Mouse (Mus musculus) kidney, adult 11 months (tissue): ENCODE data around the gene Stk32c.
A peak's percentile ranks its signal among the peaks of the same experiment; 100 is the strongest.

Experiments used
- DNase-seq: peaks from one replicate; pipeline ENCODE4 v3.0.0; 2022

Stk32c gene

GRCm38 (mm10) chr7:139228447-139229171 is 15.5 kb upstream of the Stk32c start:
- DNase-seq, result no peak

GRCm38 (mm10) chr7:139226416-139226815 is 13.3 kb upstream of the Stk32c start:
- no peak for DNase-seq

- no peak for DNase-seq
These were observed 11.6 kb upstream of the Stk32c start for GRCm38 (mm10) chr7:139224725-139225124.

- DNase-seq, result no peak
These were observed 11.0 kb upstream of the Stk32c start for GRCm38 (mm10) chr7:139224070-139224469.

- DNase-seq, result no peak
These were observed 9.2 kb upstream of the Stk32c start for GRCm38 (mm10) chr7:139222341-139222740.

GRCm38 (mm10) chr7:139221856-139222255 is 8.7 kb upstream of the Stk32c start:
- no peak for DNase-seq

- DNase-seq, result no peak
These were observed 8.0 kb upstream of the Stk32c start for GRCm38 (mm10) chr7:139221072-139221471.

GRCm38 (mm10) chr7:139220303-139220702 is 7.2 kb upstream of the Stk32c start:
- DNase-seq, result no peak

GRCm38 (mm10) chr7:139219486-139219885 is 6.4 kb upstream of the Stk32c start:
- DNase-seq, result peak; percentile 1

- DNase-seq, result peak; percentile 50
These were observed 5.7 kb upstream of the Stk32c start for GRCm38 (mm10) chr7:139218641-139219415.

- DNase-seq, result peak; percentile 1
These were observed 3.9 kb upstream of the Stk32c start for GRCm38 (mm10) chr7:139217046-139217445.

- DNase-seq, result peak; percentile 1
These were observed 3.4 kb upstream of the Stk32c start for GRCm38 (mm10) chr7:139216464-139216863.

GRCm38 (mm10) chr7:139215946-139216345 is 2.8 kb upstream of the Stk32c start:
- no peak for DNase-seq

- DNase-seq, result peak; percentile 1
These were observed 2.4 kb upstream of the Stk32c start for GRCm38 (mm10) chr7:139215516-139215915.

GRCm38 (mm10) chr7:139214596-139215340 is 1.7 kb upstream of the Stk32c start:
- DNase-seq, result peak; percentile 3

- DNase-seq, result peak; percentile 6
These were observed 1.1 kb upstream of the Stk32c start for GRCm38 (mm10) chr7:139214160-139214559.

GRCm38 (mm10) chr7:139213751-139214150 is 644 bp upstream of the Stk32c start:
- DNase-seq, result no peak

GRCm38 (mm10) chr7:139211761-139212160 is 1.3 kb downstream of the Stk32c start:
- peak; percentile 8 for DNase-seq

- peak; percentile 42 for DNase-seq
These were observed 4.4 kb downstream of the Stk32c start for GRCm38 (mm10) chr7:139208773-139209095.

- DNase-seq, result peak; percentile 11
These were observed 4.9 kb downstream of the Stk32c start for GRCm38 (mm10) chr7:139208023-139208772.

GRCm38 (mm10) chr7:139201209-139201608 is 11.9 kb downstream of the Stk32c start:
- DNase-seq, result no peak

GRCm38 (mm10) chr7:139200108-139200507 is 13.0 kb downstream of the Stk32c start:
- DNase-seq, result peak; percentile 37

- no peak for DNase-seq
These were observed 16.1 kb downstream of the Stk32c start for GRCm38 (mm10) chr7:139197022-139197421.
